Mouse (Mus musculus) liver, adult 2 months (tissue): ENCODE results near the gene Cnnm1. TPM values are rescaled to one million over a fixed set of nuclear protein-coding genes. Genes with fewer than 3 reads are reported as not detected.

Experiments used
- DNase-seq: peaks from one replicate; pipeline ENCODE4 v3.0.0-alpha.2; 2011; ENCODE audit warnings: low read depth, low spot score; ENCODE audit errors: extremely low read depth
- H3K27ac ChIP-seq: fragments of 200-500 bp; replicated peaks from 2 replicates; pipeline ENCODE4 v1.5.1; 2012; ENCODE audit warnings: low read depth, mild to moderate bottlenecking, control low read depth, inconsistent platforms, low read length; ENCODE audit not compliant: insufficient read depth
- H3K27me3 ChIP-seq: fragments of 200-500 bp; 2 replicates; pipeline ENCODE4 v1.6.1; 2012; ENCODE audit warnings: mild to moderate bottlenecking, moderate library complexity, low read length, inconsistent platforms; ENCODE audit not compliant: control insufficient read depth, insufficient read depth
- H3K36me3 ChIP-seq: fragments of 200-500 bp; 2 replicates; pipeline ENCODE4 v1.6.1; 2012; ENCODE audit warnings: low read length, inconsistent platforms; ENCODE audit not compliant: control insufficient read depth, insufficient read depth
- H3K4me1 ChIP-seq: fragments of 200-500 bp; 2 replicates; pipeline ENCODE4 v1.6.1; 2011; ENCODE audit warnings: low read length; ENCODE audit not compliant: control insufficient read depth, insufficient read depth
- H3K4me3 ChIP-seq: fragments of 200-500 bp; 2 replicates; pipeline ENCODE4 v1.5.1; 2011; ENCODE audit warnings: low read depth, mild to moderate bottlenecking, control low read depth, low read length, moderate library complexity; ENCODE audit not compliant: insufficient read depth
- H3K79me2 ChIP-seq: fragments of 200-500 bp; 2 replicates; pipeline ENCODE4 v1.6.1; 2012; ENCODE audit warnings: inconsistent platforms, mild to moderate bottlenecking, low read length, moderate library complexity; ENCODE audit not compliant: control insufficient read depth, insufficient read depth
- H3K9ac ChIP-seq: fragments of 200-500 bp; 2 replicates; pipeline ENCODE4 v1.6.1; 2012; ENCODE audit warnings: low read depth, mild to moderate bottlenecking, control low read depth, inconsistent platforms, low read length
- CTCF ChIP-seq: fragments of 200-500 bp; IDR thresholded peaks from 2 replicates; pipeline ENCODE4 v1.5.1; 2011; ENCODE audit warnings: low read depth, low read length, control low read depth
- POLR2A ChIP-seq: fragments of 200-500 bp; IDR thresholded peaks from 2 replicates; pipeline ENCODE4 v1.6.1; 2011; ENCODE audit warnings: low read length, control low read depth; ENCODE audit not compliant: insufficient read depth; ENCODE audit errors: extremely low read depth
- WGBS: fragments of 180-500 bp; shearing (Covaris S2); methylation state at CpG from one replicate; pipeline ENCODE4 v1.1.7; 2018; 5-methylcytosine and 5-hydroxymethylcytosine counted together
- polyA plus RNA-seq: library from polyadenylated mRNA; depleted of rRNA; stranded (reverse); fragments of >200 nt; gene quantifications from 2 replicates; pipeline ENCODE4 v1.2.3, GENCODE M21; 2012
- total RNA-seq: library from RNA; depleted of rRNA; stranded (reverse); fragments of >200 nt; gene quantifications from 2 replicates; pipeline ENCODE4 v1.2.3, GENCODE M21; 2014

The Cnnm1 gene
- total and polyA plus RNA-seq, 2 experiments = 0.11 to 0.18 TPM

DNA sequence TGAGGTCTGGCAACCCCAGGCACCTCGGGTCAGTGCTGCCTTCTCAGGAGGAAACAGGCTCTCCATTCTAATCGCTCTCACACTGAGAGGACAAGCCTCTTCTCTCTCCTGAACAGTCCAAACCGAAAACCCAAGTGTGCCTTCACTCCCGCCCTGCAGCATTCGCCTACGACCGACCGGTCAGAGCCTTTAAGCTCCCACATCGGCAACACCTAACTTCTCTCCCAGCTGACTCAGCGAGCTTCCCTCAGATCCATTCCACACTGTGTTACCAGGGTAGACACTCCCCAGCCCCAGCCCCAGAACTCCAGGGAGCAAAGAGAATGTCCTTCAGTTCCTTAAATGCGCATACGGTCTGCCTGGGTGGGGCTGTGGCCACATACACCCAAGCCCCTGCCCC is 65.2 kb downstream of the Cnnm1 start:
- Histone ChIP-seq H3K79me2 (no peaks in the 10 kb centered on the region; the same call in 1 of the 2 replicates), H3K4me1 (peaks cover 3% of the 10 kb centered on the region; the same call in 1 of the 2 replicates), H3K27ac (no peak overlapping the region), H3K4me3 (no peak overlapping the region), H3K27me3 (no peaks in the 10 kb centered on the region), H3K9ac (no peak overlapping the region), H3K36me3 (peaks cover 77% of the 10 kb centered on the region)
- DNase-seq = no peak
- TF ChIP-seq CTCF = no peak
- no peak for TF ChIP-seq POLR2A
- WGBS = 91% methylated on average over 12 of the region's 12 CpGs

GRCm38 (mm10) chr19:43510436-43511220 is 70.4 kb downstream of the Cnnm1 start:
- peak overlapping the region; percentile 25; the same call in 1 of the 2 replicates for H3K9ac ChIP-seq
- H3K79me2 ChIP-seq = peaks cover 3% of the 10 kb centered on the region; the same call in 1 of the 2 replicates
- peak overlapping the region; percentile 81 for H3K27ac ChIP-seq
- peaks cover 27% of the 10 kb centered on the region for H3K4me1 ChIP-seq
- H3K36me3 ChIP-seq = peaks cover 49% of the 10 kb centered on the region
- WGBS = 27% methylated on average over 14 of the region's 14 CpGs
- H3K4me3 ChIP-seq = no peak overlapping the region
- no peak for TF ChIP-seq CTCF
- no peak for TF ChIP-seq POLR2A
- no peaks in the 10 kb centered on the region for H3K27me3 ChIP-seq
- DNase-seq = peak; percentile 90

DNA sequence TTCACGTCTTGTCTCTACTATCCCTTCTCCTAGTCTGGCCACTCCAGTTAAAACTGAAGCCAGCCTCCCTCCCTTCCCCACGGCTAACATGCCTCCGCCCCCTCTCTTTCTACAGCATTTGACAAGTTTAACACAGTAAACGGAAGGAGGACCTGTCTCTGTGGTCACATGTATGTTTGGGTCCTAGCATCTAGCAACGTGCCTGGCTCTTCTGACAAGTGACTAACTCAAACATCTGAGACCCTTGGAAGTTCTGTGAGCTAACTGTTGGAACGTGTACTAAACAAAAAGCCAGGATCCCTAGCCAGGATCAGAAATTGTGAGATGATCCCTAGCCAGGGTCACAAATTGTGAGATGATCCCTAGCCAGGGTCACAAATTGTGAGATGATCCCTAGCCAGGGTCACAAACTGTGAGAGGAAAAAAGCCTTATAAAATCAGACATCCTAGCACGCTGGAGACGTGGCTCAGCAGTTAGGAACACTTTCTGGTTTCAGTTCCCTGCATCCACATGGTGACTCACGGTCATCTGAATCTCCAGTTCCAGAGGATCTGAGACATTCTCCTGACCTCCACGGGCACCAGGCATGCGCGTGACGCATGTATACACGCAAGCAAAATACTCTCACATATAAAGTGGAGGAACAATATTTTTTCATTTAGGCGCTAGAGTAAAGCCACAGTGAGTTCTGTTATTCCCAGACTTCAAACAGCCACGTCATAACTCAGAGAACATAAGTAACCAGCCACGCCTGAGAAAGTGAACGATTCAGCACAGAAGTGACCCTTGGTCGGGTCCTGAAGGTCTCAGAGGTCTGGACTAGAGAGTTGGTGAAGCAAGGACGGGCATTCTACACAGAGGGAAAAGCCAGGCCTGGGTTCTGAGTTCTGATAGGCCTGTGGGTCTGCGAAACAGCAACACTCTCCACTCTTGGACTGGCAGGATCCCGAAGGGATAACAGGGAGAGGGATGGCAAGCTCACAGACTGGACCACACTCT is 71.7 kb downstream of the Cnnm1 start:
- Histone ChIP-seq H3K4me1 (peaks cover 39% of the 10 kb centered on the region), H3K9ac (peak overlapping the region; percentile 48), H3K79me2 (peaks cover 3% of the 10 kb centered on the region; the same call in 1 of the 2 replicates), H3K27ac (peak overlapping the region; percentile 81), H3K36me3 (peaks cover 42% of the 10 kb centered on the region), H3K4me3 (peak overlapping the region; percentile 0; the same call in 1 of the 2 replicates), H3K27me3 (no peaks in the 10 kb centered on the region)
- TF ChIP-seq CTCF (no peak), POLR2A (no peak)
- peak; percentile 84 for DNase-seq
- WGBS = 26% methylated on average over 22 of the region's 22 CpGs

- WGBS = 29% methylated on average over 8 of the region's 8 CpGs
- H3K27ac ChIP-seq = peak overlapping the region; percentile 80
Observed at GRCm38 (mm10) chr19:43513874-43514273, 73.6 kb downstream of the Cnnm1 start.

GRCm38 (mm10) chr19:43515668-43516396 is 75.6 kb downstream of the Cnnm1 start:
- WGBS = 45% methylated on average over 23 of the region's 23 CpGs

More at GRCm38 (mm10) chr19:43513874-43514273, 73.6 kb downstream of the Cnnm1 start:
- peaks cover 3% of the 10 kb centered on the region; the same call in 1 of the 2 replicates for H3K79me2 ChIP-seq
- H3K9ac ChIP-seq = no peak overlapping the region; the same call in 1 of the 2 replicates
- TF ChIP-seq POLR2A = no peak
- no peak for TF ChIP-seq CTCF
- H3K36me3 ChIP-seq = peaks cover 31% of the 10 kb centered on the region
- peaks cover 45% of the 10 kb centered on the region for H3K4me1 ChIP-seq
- peak overlapping the region; percentile 8; the same call in 1 of the 2 replicates for H3K4me3 ChIP-seq
- H3K27me3 ChIP-seq = no peaks in the 10 kb centered on the region
- peak; percentile 97 for DNase-seq

More at GRCm38 (mm10) chr19:43515668-43516396, 75.6 kb downstream of the Cnnm1 start:
- no peak overlapping the region; the same call in 1 of the 2 replicates for H3K4me3 ChIP-seq
- peaks cover 50% of the 10 kb centered on the region for H3K4me1 ChIP-seq
- peaks cover 12% of the 10 kb centered on the region; the same call in 1 of the 2 replicates for H3K79me2 ChIP-seq
- H3K9ac ChIP-seq = peak overlapping the region; percentile 50
- peak; percentile 64 for DNase-seq
- no peaks in the 10 kb centered on the region for H3K27me3 ChIP-seq
- peak overlapping the region; percentile 87 for H3K27ac ChIP-seq
- TF ChIP-seq POLR2A (no peak), CTCF (no peak)
- H3K36me3 ChIP-seq = peaks cover 26% of the 10 kb centered on the region
